Mouse (Mus musculus) liver, adult 2 months (tissue): ENCODE measurements at regions not wholly inside any gene's neighbourhood (a gene's known extent, or its start where the extent isn't known, plus 50 kb on each side); places are given as distances from the start of the nearest gene placed in this dataset.

Experiments
- DNase-seq: peaks from one replicate; pipeline ENCODE4 v3.0.0-alpha.2; 2011; ENCODE audit warnings: low read depth, low spot score; ENCODE audit errors: extremely low read depth
- H3K27ac ChIP-seq: fragments of 200-500 bp; replicated peaks from 2 replicates; pipeline ENCODE4 v1.5.1; 2012; ENCODE audit warnings: low read depth, mild to moderate bottlenecking, control low read depth, inconsistent platforms, low read length; ENCODE audit not compliant: insufficient read depth
- H3K27me3 ChIP-seq: fragments of 200-500 bp; 2 replicates; pipeline ENCODE4 v1.6.1; 2012; ENCODE audit warnings: mild to moderate bottlenecking, moderate library complexity, low read length, inconsistent platforms; ENCODE audit not compliant: control insufficient read depth, insufficient read depth
- H3K36me3 ChIP-seq: fragments of 200-500 bp; 2 replicates; pipeline ENCODE4 v1.6.1; 2012; ENCODE audit warnings: low read length, inconsistent platforms; ENCODE audit not compliant: control insufficient read depth, insufficient read depth
- H3K4me1 ChIP-seq: fragments of 200-500 bp; 2 replicates; pipeline ENCODE4 v1.6.1; 2011; ENCODE audit warnings: low read length; ENCODE audit not compliant: control insufficient read depth, insufficient read depth
- H3K4me3 ChIP-seq: fragments of 200-500 bp; 2 replicates; pipeline ENCODE4 v1.5.1; 2011; ENCODE audit warnings: low read depth, mild to moderate bottlenecking, control low read depth, low read length, moderate library complexity; ENCODE audit not compliant: insufficient read depth
- H3K79me2 ChIP-seq: fragments of 200-500 bp; 2 replicates; pipeline ENCODE4 v1.6.1; 2012; ENCODE audit warnings: inconsistent platforms, mild to moderate bottlenecking, low read length, moderate library complexity; ENCODE audit not compliant: control insufficient read depth, insufficient read depth
- H3K9ac ChIP-seq: fragments of 200-500 bp; 2 replicates; pipeline ENCODE4 v1.6.1; 2012; ENCODE audit warnings: low read depth, mild to moderate bottlenecking, control low read depth, inconsistent platforms, low read length
- CTCF ChIP-seq: fragments of 200-500 bp; IDR thresholded peaks from 2 replicates; pipeline ENCODE4 v1.5.1; 2011; ENCODE audit warnings: low read depth, low read length, control low read depth
- POLR2A ChIP-seq: fragments of 200-500 bp; IDR thresholded peaks from 2 replicates; pipeline ENCODE4 v1.6.1; 2011; ENCODE audit warnings: low read length, control low read depth; ENCODE audit not compliant: insufficient read depth; ENCODE audit errors: extremely low read depth
- WGBS: fragments of 180-500 bp; shearing (Covaris S2); methylation state at CpG from one replicate; pipeline ENCODE4 v1.1.7; 2018; 5-methylcytosine and 5-hydroxymethylcytosine counted together

GRCm38 (mm10) chr19:36204269-36204668 is 84.4 kb upstream of the Ankrd1 start:
- Histone ChIP-seq H3K27ac (no peak overlapping the region), H3K9ac (no peak overlapping the region), H3K27me3 (no peaks in the 10 kb centered on the region), H3K79me2 (no peaks in the 10 kb centered on the region), H3K36me3 (no peaks in the 10 kb centered on the region), H3K4me3 (no peak overlapping the region), H3K4me1 (no peaks in the 10 kb centered on the region)
- no peak for TF ChIP-seq CTCF
- TF ChIP-seq POLR2A: no peak
- 93% methylated on average over 2 of the region's 2 CpGs for WGBS
- no peak for DNase-seq

- no peak for DNase-seq
- Histone ChIP-seq H3K4me3 (no peak overlapping the region), H3K36me3 (no peaks in the 10 kb centered on the region), H3K9ac (no peak overlapping the region), H3K27me3 (no peaks in the 10 kb centered on the region), H3K4me1 (no peaks in the 10 kb centered on the region), H3K27ac (no peak overlapping the region), H3K79me2 (no peaks in the 10 kb centered on the region)
- WGBS: 96% methylated on average over 8 of the region's 8 CpGs
- TF ChIP-seq POLR2A (no peak), CTCF (no peak)
These were observed 85.2 kb upstream of the Ankrd1 start for GRCm38 (mm10) chr19:36204965-36205718.

GRCm38 (mm10) chr19:36207735-36208288 is 87.9 kb upstream of the Ankrd1 start:
- no peak overlapping the region for H3K9ac ChIP-seq
- H3K79me2 ChIP-seq: no peaks in the 10 kb centered on the region
- WGBS: 54% methylated on average over 7 of the region's 7 CpGs
- DNase-seq: no peak
- H3K27ac ChIP-seq: no peak overlapping the region
- H3K36me3 ChIP-seq: no peaks in the 10 kb centered on the region
- H3K4me3 ChIP-seq: no peak overlapping the region
- TF ChIP-seq CTCF: no peak
- no peak for TF ChIP-seq POLR2A
- no peaks in the 10 kb centered on the region for H3K4me1 ChIP-seq
- H3K27me3 ChIP-seq: no peaks in the 10 kb centered on the region

GRCm38 (mm10) chr19:36208419-36208818 is 88.5 kb upstream of the Ankrd1 start:
- Histone ChIP-seq H3K27ac (no peak overlapping the region), H3K9ac (no peak overlapping the region), H3K36me3 (no peaks in the 10 kb centered on the region), H3K4me3 (no peak overlapping the region), H3K4me1 (no peaks in the 10 kb centered on the region), H3K27me3 (no peaks in the 10 kb centered on the region), H3K79me2 (no peaks in the 10 kb centered on the region)
- WGBS: 68% methylated on average over 5 of the region's 5 CpGs
- DNase-seq: no peak
- no peak for TF ChIP-seq CTCF
- TF ChIP-seq POLR2A: no peak

GRCm38 (mm10) chr19:36213461-36213860 is 93.6 kb upstream of the Ankrd1 start:
- DNase-seq: no peak
- Histone ChIP-seq H3K27me3 (no peaks in the 10 kb centered on the region), H3K36me3 (no peaks in the 10 kb centered on the region), H3K4me3 (no peak overlapping the region), H3K4me1 (no peaks in the 10 kb centered on the region), H3K79me2 (no peaks in the 10 kb centered on the region), H3K27ac (no peak overlapping the region), H3K9ac (no peak overlapping the region)
- no peak for TF ChIP-seq POLR2A
- no peak for TF ChIP-seq CTCF
- WGBS: 56% methylated on average over 8 of the region's 8 CpGs
